Mouse (Mus musculus): ENCODE results near the gene Med20. TPM values are rescaled to one million over a fixed set of nuclear protein-coding genes. Genes with fewer than 3 reads are reported as not detected.
A peak's percentile ranks its signal among the peaks of the same experiment; 100 is the strongest.
"Not testable (repeated sequence)": the region's sequence is repeated elsewhere in the genome, so short reads cannot be mapped to it uniquely, and the experiment has no call there.

Gene Med20
- polyA plus RNA-seq, 1 experiment from 2014 or later: 12.7 TPM

DNA sequence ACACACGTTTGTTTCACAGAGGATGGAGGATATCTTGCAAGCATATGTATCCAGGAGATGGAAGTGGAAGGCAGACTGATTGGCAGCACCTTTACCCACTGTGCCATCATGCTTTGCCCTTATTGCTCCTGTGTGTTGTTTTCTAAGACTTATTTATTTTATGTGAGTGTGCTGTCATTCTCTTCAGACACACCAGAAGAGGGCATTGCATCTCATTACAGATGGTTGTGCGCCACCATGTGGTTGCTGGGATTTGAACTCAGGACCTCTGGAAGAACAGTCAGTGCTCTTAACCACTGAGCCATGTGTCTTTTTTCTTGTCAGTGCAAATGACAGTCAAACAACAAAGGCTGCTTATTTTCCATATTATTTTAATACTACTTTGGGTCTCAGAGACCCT lies 16.4 kb downstream of the Med20 start:
- H3K36me3 ChIP-seq (ENCODE audit: inconsistent target): peaks cover 15% of the 10 kb centered on the region; the same call in 1 of the 2 replicates
- H3K4me3 ChIP-seq (ENCODE audit: inconsistent target): no peak overlapping the region

DNA sequence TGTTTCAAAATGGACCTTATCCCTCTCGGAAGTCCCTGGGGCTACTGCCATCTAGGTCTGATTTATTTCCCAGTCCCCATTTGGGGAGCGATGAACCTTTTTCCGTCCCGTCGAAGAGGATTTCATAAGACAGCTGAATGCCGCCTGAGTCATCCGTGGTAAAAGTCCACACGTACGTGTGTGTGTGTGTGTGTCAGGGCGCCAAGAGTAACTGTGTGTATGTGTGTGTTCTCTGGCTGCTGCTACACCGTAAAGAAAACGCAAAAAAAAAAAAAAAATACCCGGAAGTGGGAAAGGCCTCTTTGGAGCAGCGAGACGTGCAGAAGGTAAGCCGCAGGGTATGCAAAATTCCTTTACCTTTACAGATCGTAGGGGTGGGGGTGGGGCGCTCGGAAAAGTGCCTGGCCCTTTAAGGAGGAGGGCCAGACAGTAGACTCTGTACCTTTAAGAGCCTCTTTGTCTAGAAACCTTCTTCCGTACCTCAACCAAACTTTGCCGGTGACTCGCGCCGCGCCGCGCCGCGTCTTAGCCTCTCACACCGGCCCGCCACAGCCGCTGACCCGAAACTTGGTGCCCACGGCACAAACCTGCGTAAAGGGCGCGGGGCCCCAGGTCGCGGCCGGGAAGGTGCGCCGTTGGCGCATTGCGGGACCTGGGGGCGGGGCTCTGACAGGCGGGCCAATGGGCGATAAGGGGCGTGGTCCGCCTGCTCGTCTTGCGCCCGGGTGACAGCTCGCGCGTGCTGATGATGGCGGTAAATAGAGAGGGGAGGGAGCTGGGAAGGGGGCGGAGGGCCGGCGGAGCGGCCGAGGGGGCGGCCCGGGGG lies 17.7 kb downstream of the Med20 start:
- Histone ChIP-seq H3K4me3 (ENCODE audit: inconsistent target) (peak overlapping the region; percentile 58), H3K36me3 (ENCODE audit: inconsistent target) (peaks cover 2% of the 10 kb centered on the region; the same call in 1 of the 2 replicates), H3K27ac (peak overlapping the region; percentile 40), H3K79me2 (ENCODE audit: inconsistent target) (no peaks in the 10 kb centered on the region; the same call in 1 of the 2 replicates)
- WGBS (ENCODE audit: missing documents): 1% methylated on average over 53 of the region's 63 CpGs

More for the DNA sequence above, 16.4 kb downstream of the Med20 start:
- Histone ChIP-seq H3K79me2 (ENCODE audit: inconsistent target) (peaks cover 9% of the 10 kb centered on the region; the same call in 1 of the 2 replicates), H3K27ac (no peak overlapping the region)
- 75% methylated on average over 2 of the region's 2 CpGs for WGBS (ENCODE audit: missing documents)

DNA sequence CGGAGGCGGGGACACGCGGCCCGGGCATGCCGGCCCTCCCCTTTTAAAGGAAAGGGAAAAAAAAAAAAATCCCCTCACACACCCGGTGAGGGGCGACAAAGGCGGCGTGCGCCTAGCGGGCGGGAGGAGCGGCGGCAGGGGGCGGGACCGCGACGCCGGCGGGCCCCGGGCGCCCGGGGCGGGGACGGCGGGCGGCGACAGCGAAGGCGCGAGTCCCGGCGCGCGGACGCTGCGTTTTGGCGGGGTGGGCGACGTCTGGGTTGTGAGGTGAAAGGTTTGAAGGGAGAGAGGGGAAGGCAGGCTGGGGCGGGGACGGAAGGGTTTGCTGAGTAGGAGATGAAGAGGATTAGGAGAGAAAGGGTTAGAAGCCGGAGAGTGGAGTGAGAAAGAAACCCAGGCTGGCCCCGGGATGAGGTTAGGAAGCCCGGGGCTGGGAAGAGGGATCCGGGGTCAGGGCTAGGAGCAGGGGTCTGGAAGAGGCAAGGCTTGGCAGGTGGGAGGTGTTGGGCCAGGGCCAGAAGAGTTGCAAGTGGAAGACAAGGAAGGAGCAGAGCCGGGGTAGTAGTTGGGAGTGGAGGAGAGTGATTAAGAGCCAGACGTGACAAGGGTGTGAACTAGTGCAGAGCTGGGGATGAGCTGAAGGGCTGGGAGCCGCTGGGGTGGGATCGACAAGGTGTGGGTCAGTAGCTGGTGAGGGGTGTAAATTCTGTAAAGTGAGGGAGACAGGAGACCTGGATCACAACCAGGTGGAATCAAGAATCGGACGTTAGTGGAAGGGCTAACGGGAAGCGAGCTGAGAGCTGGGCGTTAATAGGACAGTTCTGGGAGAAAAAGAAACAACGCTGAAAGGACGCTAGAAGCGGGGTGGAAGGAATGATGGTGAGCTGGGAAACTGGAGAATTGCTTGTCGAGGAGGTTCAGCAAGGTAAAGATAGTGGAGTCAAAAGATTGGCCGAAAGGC lies 18.6 kb downstream of the Med20 start:
- 2% methylated on average over 52 of the region's 61 CpGs for WGBS (ENCODE audit: missing documents)
- Histone ChIP-seq H3K4me3 (ENCODE audit: inconsistent target) (peak overlapping the region; percentile 78), H3K79me2 (ENCODE audit: inconsistent target) (no peaks in the 10 kb centered on the region), H3K27ac (peak overlapping the region; percentile 35), H3K36me3 (ENCODE audit: inconsistent target) (no peaks in the 10 kb centered on the region)

DNA sequence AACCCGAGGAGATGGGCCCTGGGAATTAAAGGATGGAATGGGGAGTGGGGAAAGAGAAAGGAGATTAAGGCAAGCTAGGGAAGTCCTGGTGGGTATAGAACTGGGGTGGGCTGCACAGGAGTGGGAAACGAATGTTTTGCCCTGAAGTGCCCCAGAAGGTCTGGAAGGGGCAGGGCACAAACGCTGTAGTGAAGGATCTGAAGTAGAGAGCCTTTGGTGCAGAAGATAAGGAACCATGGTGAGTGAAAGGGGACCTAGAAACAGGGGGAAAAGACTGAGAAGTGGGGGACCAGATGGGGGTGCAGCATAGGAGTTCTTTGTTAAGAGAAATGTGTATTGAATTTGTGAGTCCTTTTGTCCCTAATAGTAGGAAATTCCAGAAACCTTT lies 19.3 kb downstream of the Med20 start, which contains the start of gene Usp49:
TSS of gene Usp49 (plus strand) at position 13 of the 388 bp plus-strand sequence.
- H3K4me3 ChIP-seq (ENCODE audit: inconsistent target): peak within 1 kb of the TSS; percentile 78
- H3K36me3 ChIP-seq (ENCODE audit: inconsistent target): no peaks in the 10 kb centered on the region
- H3K79me2 ChIP-seq (ENCODE audit: inconsistent target): no peaks in the 10 kb centered on the region
- H3K27ac ChIP-seq: peak within 1 kb of the TSS; percentile 35
- 4% methylated on average over 3 of the region's 3 CpGs for WGBS (ENCODE audit: missing documents)

DNA sequence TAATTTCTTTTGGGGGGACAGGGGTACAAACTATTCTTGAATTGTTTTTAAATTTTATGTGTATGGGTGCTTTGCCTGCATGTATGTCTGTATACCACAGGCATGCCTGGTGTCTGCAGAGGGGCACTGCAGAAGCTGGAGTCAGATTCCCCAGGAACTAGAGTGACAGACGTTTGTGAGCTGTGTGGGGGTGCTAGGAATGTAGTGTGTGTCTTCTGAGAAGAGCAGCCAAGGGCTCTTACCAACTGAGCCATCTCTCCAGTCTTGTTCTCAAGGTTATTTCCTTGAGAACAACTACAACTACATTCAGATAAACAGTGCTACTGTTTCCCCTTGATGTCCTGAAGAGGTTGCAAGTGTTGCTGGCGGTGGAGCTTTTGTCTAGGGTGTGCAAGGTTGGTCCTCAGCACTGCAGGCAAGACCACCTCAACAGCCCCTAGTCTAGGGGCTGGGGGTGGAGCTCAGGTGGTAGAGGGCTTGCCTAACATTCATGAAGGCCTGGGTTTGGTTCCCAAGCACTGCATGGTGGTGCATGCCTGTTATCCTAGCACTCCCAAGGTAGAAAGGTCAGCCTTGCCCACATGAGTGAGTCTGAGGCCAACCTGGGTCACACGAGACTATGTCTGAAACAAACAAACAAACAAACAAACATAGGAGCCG lies 20.9 kb downstream of the Med20 start:
- no peak overlapping the region for H3K4me3 ChIP-seq (ENCODE audit: inconsistent target)
- 97% methylated on average over 4 of the region's 4 CpGs for WGBS (ENCODE audit: missing documents)

DNA sequence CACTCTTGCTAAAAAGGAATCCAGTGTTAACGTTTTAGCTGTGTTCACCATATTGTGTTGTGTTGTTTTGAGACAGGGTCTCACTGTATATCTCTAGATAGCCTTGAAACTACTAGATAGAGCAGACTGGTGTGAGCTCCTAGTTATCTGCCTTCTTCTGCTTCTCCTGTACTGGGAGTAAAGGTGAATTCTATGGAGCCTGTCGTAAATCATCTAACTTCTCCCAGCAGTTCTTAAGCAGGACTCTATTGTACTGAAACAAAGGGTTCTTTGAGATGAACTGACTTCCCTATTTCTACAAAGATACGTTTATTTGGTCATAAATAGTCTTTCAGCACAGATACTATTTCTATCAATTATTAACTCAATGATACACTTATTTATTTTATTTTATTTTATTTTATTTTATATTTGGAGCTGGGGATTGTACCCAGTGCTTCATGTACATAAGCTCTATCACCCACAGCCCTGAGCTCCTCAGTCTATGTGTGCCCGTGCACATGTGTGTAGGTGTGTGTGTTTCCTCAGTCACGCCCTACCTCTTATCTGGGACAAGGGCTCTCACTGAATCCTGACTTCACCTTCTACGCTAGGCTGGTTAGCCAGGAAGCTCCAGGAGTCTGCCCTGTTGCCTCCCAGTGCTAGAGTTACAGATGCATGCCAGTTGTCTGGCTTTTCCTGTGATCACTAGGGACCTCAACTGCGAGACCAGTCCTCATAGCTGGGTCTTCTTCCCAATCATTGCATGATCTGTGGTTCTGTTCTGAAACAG lies 22.8 kb downstream of the Med20 start:
- Histone ChIP-seq H3K4me3 (ENCODE audit: inconsistent target) (no peak overlapping the region), H3K36me3 (ENCODE audit: inconsistent target) (no peaks in the 10 kb centered on the region), H3K79me2 (ENCODE audit: inconsistent target) (no peaks in the 10 kb centered on the region), H3K27ac (no peak overlapping the region)
- WGBS (ENCODE audit: missing documents): 92% methylated on average over 6 of the region's 7 CpGs

More for the DNA sequence above, 20.9 kb downstream of the Med20 start:
- Histone ChIP-seq H3K36me3 (ENCODE audit: inconsistent target) (no peaks in the 10 kb centered on the region), H3K27ac (no peak overlapping the region), H3K79me2 (ENCODE audit: inconsistent target) (no peaks in the 10 kb centered on the region)

DNA sequence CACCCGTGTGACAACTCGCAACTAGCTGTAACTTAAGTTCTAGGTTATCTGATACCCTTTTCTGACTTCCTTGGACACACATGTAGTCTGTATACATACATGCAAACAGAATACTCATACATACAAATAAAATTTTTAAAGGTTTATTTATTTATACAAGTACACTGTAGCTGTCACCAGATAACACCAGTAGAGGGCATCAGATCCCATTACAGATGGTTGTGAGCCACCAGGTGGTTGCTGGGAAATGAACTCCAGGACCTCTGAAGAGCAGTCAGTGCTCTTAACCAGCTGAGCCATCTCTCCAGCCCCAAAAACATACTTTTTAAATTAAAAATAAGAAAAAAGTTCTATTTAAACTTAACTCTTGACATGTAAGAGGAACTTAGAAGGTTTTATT lies 31.6 kb downstream of the Med20 start:
- H3K36me3 ChIP-seq (ENCODE audit: inconsistent target): no peaks in the 10 kb centered on the region
- no peak overlapping the region for H3K27ac ChIP-seq
- H3K79me2 ChIP-seq (ENCODE audit: inconsistent target): no peaks in the 10 kb centered on the region
- no peak overlapping the region for H3K4me3 ChIP-seq (ENCODE audit: inconsistent target)
- WGBS (ENCODE audit: missing documents): 94% methylated on average over 2 of the region's 2 CpGs

DNA sequence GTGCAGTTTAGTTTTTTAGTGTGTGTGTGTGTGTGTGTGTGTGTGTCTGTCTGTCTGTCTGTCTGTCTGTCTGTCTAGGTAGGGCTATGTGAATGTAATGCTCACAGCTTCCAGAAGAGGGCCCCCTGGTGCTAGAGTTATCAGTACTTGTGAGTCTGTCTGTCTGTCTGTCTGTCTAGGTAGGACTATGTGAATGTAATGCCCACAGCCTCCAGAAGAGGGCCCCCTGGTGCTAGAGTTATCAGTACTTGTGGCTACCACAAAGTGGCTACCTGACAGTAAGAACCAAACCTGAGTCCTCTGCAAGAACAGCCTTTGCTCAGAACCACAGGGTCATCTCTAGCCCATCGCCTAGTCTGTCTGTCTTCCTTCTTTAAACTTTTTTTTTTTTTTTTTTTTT lies 35.3 kb downstream of the Med20 start:
- Histone ChIP-seq H3K79me2 (ENCODE audit: inconsistent target) (no peaks in the 10 kb centered on the region), H3K4me3 (ENCODE audit: inconsistent target) (no peak overlapping the region), H3K36me3 (ENCODE audit: inconsistent target) (no peaks in the 10 kb centered on the region), H3K27ac (no peak overlapping the region)
- WGBS (ENCODE audit: missing documents): no CpG with 5 or more reads among the region's 1 CpGs

DNA sequence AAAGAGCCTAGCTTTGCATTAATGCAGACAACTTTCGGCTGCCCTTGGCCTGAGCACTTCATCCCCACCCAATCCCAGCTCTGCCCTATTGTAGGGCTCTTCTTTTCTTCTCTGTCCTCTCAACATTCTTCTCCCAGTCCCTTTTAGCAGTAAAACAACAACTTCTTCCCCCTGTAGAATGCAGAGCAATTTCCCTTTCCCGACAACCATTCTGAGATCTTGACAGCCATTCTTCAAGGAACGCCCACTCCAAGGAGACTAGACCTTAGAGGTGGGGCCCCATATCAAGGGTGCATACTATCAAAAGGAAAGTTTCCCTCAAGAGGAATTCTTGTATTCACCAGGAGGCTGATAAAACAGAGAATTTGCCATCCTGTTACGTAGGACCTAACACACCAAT lies 37.6 kb downstream of the Med20 start:
- no peaks in the 10 kb centered on the region for H3K36me3 ChIP-seq (ENCODE audit: inconsistent target)
- WGBS (ENCODE audit: missing documents): 85% methylated on average over 4 of the region's 4 CpGs
- no peak overlapping the region for H3K27ac ChIP-seq
- no peak overlapping the region for H3K4me3 ChIP-seq (ENCODE audit: inconsistent target)
- H3K79me2 ChIP-seq (ENCODE audit: inconsistent target): no peaks in the 10 kb centered on the region

DNA sequence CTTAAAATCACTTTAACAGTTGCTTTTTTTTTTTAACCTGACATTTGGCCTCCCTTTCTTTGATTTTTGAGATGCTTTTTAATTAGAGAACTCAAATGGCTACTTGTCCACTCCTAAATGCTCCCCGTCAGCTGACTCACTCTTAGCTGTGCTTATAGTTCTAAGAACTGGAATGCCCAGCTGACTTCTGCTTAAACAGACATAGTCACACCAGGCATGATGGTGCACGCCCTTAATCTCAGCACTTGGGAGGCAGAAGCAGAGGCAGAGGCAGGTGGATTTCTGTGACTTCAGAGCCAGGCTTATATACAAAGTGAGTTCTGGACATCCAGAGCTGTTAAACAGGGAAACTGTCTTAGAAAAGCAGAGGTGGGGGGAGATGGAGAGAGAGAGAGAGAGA lies 40.6 kb downstream of the Med20 start:
- Histone ChIP-seq H3K4me3 (ENCODE audit: inconsistent target) (no peak overlapping the region), H3K79me2 (ENCODE audit: inconsistent target) (no peaks in the 10 kb centered on the region), H3K36me3 (ENCODE audit: inconsistent target) (no peaks in the 10 kb centered on the region), H3K27ac (no peak overlapping the region)
- 95% methylated on average over 2 of the region's 2 CpGs for WGBS (ENCODE audit: missing documents)

DNA sequence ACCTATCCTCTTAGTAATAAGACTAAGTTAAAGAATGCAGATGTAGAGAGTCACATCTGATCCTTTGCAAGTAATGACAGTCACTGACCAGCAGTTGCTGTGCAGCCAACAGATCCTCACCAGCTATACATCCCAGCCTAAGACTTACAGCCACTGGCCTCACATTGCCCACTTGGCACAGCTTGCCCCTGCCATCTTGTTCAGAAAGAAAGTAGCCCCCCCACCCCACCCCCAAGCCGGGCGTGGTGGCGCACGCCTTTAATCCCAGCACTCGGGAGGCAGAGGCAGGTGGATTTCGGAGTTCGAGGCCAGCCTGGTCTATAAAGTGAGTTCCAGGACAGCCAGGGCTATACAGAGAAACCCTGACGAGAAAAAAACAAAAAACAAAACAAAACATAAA lies 43.0 kb downstream of the Med20 start:
- not testable (repeated sequence) for H3K4me3 ChIP-seq (ENCODE audit: inconsistent target); H3K27ac ChIP-seq; H3K79me2 ChIP-seq (ENCODE audit: inconsistent target); H3K36me3 ChIP-seq (ENCODE audit: inconsistent target)
- WGBS (ENCODE audit: missing documents): 94% methylated on average over 8 of the region's 8 CpGs

DNA sequence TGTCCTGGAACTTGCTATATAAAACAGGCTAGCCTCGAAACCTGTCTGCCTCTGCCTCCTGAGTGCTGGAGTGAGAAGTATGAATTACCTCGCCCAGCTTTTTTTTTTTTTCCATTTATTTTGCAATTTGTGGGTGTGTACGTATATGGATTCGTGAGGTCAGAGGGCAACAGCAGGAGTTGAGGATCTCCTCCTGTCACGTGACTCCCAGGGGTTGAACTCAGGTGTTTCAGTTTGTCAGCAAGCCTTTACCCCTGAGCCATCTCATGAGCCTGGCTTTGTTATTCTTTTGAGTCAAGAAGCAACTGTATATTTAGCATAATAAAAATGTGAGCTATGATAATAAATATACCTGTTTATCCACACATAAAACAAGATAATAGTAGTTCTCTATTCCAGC lies 44.3 kb downstream of the Med20 start:
- H3K4me3 ChIP-seq (ENCODE audit: inconsistent target): no peak overlapping the region
- WGBS (ENCODE audit: missing documents): 96% methylated on average over 5 of the region's 5 CpGs
- no peaks in the 10 kb centered on the region for H3K36me3 ChIP-seq (ENCODE audit: inconsistent target)
- H3K79me2 ChIP-seq (ENCODE audit: inconsistent target): no peaks in the 10 kb centered on the region
- no peak overlapping the region for H3K27ac ChIP-seq

DNA sequence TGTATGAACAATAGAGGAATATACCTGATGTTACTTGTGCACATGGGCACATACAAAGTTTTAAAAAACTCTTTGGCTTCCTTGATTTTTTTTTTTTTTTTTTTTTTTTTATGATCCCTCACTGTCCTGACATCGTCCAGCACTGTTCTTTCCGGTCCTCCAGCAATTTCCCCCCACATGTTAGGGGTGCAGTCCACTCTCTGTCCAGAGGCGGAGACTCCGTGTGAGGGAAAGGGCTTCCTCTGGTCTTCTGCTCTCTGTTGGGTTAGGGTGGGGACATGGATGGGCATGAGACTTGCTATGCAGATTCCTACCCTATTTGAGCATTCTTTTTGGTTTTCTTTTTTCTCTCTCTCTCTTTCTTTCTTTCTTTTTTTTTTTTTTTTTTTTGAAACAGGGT lies 46.5 kb downstream of the Med20 start:
- Histone ChIP-seq H3K79me2 (ENCODE audit: inconsistent target) (no peaks in the 10 kb centered on the region), H3K4me3 (ENCODE audit: inconsistent target) (no peak overlapping the region), H3K27ac (peak overlapping the region; percentile 67), H3K36me3 (ENCODE audit: inconsistent target) (no peaks in the 10 kb centered on the region)
- WGBS (ENCODE audit: missing documents): 94% methylated on average over 4 of the region's 4 CpGs

DNA sequence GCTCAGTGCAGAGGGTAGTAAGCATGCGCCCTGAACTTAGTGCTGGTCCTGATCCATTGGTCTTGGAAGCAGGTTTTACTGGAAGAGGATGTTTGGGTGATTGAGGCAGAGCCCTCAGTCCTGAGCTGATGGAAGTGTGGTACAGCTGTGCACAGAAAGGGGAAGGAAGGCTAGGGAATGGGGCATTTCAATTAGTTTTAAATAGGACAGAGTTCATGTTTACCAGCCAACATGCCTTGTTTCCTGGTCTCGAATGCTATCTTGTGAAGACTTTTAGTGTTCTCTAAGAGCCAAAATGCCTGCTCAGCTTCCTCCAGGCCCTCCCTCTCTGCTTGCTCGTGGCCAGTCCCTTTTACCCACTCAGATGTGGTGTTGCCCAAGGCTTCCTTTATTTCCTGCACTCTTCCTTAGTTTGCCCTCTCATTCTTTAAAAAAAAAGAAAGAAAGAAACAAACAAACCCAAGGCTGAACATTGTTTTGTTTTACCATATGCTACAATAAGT lies 47.4 kb downstream of the Med20 start:
- Histone ChIP-seq H3K27ac (peak overlapping the region; percentile 67), H3K4me3 (ENCODE audit: inconsistent target) (no peak overlapping the region), H3K79me2 (ENCODE audit: inconsistent target) (no peaks in the 10 kb centered on the region), H3K36me3 (ENCODE audit: inconsistent target) (no peaks in the 10 kb centered on the region)
- WGBS (ENCODE audit: missing documents): 22% methylated on average over 3 of the region's 3 CpGs
